Mouse (Mus musculus) midbrain, embryonic 11.5 days (tissue): ENCODE results near the gene Cadm2. TPM values are rescaled to one million over a fixed set of nuclear protein-coding genes. Genes with fewer than 3 reads are reported as not detected.
A peak's percentile ranks its signal among the peaks of the same experiment; 100 is the strongest.

Experiments used
- ATAC-seq: fragments of 200-750 bp; cut with Nextera tagmentation; 2 replicates; pipeline ENCODE4 v1.8.0; 2017; ENCODE audit warnings: moderate TSS enrichment, moderate library complexity; ENCODE audit not compliant: low FRiP score
- DNase-seq: peaks from one replicate; pipeline ENCODE4 v3.0.0; 2015; ENCODE audit warnings: low spot score; ENCODE audit errors: missing footprints
- H3K27ac ChIP-seq: fragments of 300-500 bp; sonication (generic); 2 replicates; pipeline ENCODE4 v1.5.1; 2014; ENCODE audit warnings: low read depth, low read length
- H3K27me3 ChIP-seq: fragments of 300-500 bp; sonication (generic); 2 replicates; pipeline ENCODE4 v1.6.1; 2014; ENCODE audit warnings: mild to moderate bottlenecking, low read length, moderate library complexity, mixed read lengths; ENCODE audit not compliant: control insufficient read depth, insufficient read depth
- H3K36me3 ChIP-seq: fragments of 300-500 bp; sonication (generic); 2 replicates; pipeline ENCODE4 v1.6.1; 2014; ENCODE audit warnings: mild to moderate bottlenecking, low read length, moderate library complexity, mixed read lengths; ENCODE audit not compliant: control insufficient read depth, insufficient read depth
- H3K4me1 ChIP-seq: fragments of 300-500 bp; sonication (generic); 2 replicates; pipeline ENCODE4 v1.6.1; 2014; ENCODE audit warnings: low read length; ENCODE audit not compliant: control insufficient read depth, insufficient read depth
- H3K4me2 ChIP-seq: fragments of 300-500 bp; sonication (generic); 2 replicates; pipeline ENCODE4 v1.6.1; 2014; ENCODE audit warnings: mild to moderate bottlenecking, moderate library complexity
- H3K4me3 ChIP-seq: fragments of 300-500 bp; sonication (generic); 2 replicates; pipeline ENCODE4 v1.5.1; 2014; ENCODE audit warnings: low read depth, low read length
- H3K9ac ChIP-seq: fragments of 300-500 bp; sonication (generic); 2 replicates; pipeline ENCODE4 v1.6.1; 2014; ENCODE audit warnings: low read length
- H3K9me3 ChIP-seq: fragments of 300-500 bp; sonication (generic); 2 replicates; pipeline ENCODE4 v1.6.1; 2016; ENCODE audit warnings: low read length; ENCODE audit not compliant: control insufficient read depth
- WGBS: fragments of 180-500 bp; shearing (Covaris S2); extraction: QIAGEN DNeasy Blood & Tissue Kit; methylation state at CpG from one replicate; pipeline ENCODE4 v1.1.7; 2014; 5-methylcytosine and 5-hydroxymethylcytosine counted together
- polyA plus RNA-seq: library from polyadenylated mRNA; unstranded; fragments of >200 nt; fragmentation: Nextera tagmentation; extraction: Ambion mirVana; gene quantifications from 2 replicates; pipeline ENCODE4 v1.2.1, GENCODE M21; 2014

Gene Cadm2
- polyA plus RNA-seq, 1 experiment from 2014 or later: 2.0 TPM

- H3K9ac ChIP-seq: no peak overlapping the region
- no peak overlapping the region for H3K4me2 ChIP-seq
- no peak overlapping the region for H3K4me3 ChIP-seq
- H3K27me3 ChIP-seq: no peaks in the 10 kb centered on the region
- WGBS: 92% methylated on average over 12 of the region's 12 CpGs
- H3K9me3 ChIP-seq: no peaks in the 10 kb centered on the region
- no peak for ATAC-seq
- DNase-seq: no peak
- no peaks in the 10 kb centered on the region for H3K4me1 ChIP-seq
- H3K36me3 ChIP-seq: no peaks in the 10 kb centered on the region
- no peak overlapping the region for H3K27ac ChIP-seq
Measured at GRCm38 (mm10) chr16:66919889-66920402, 700.8 kb downstream of the Cadm2 start.

- no peak for ATAC-seq
- Histone ChIP-seq H3K36me3 (no peaks in the 10 kb centered on the region), H3K9me3 (no peaks in the 10 kb centered on the region), H3K27ac (no peak overlapping the region), H3K27me3 (no peaks in the 10 kb centered on the region), H3K4me3 (no peak overlapping the region), H3K4me1 (no peaks in the 10 kb centered on the region), H3K9ac (no peak overlapping the region), H3K4me2 (no peak overlapping the region)
- DNase-seq: no peak
- 92% methylated on average over 3 of the region's 3 CpGs for WGBS
Measured at GRCm38 (mm10) chr16:66901801-66902200, 718.9 kb downstream of the Cadm2 start.

- no peak for DNase-seq
Measured at GRCm38 (mm10) chr16:66900664-66901063, 720.0 kb downstream of the Cadm2 start.

GRCm38 (mm10) chr16:66892359-66892758, 728.3 kb downstream of the Cadm2 start:
- H3K9me3 ChIP-seq: no peaks in the 10 kb centered on the region
- WGBS: 89% methylated on average over 6 of the region's 6 CpGs
- no peak overlapping the region for H3K27ac ChIP-seq
- H3K9ac ChIP-seq: no peak overlapping the region
- DNase-seq (no peak), ATAC-seq (no peak)
- H3K4me2 ChIP-seq: no peak overlapping the region
- H3K36me3 ChIP-seq: no peaks in the 10 kb centered on the region
- no peaks in the 10 kb centered on the region for H3K27me3 ChIP-seq
- no peak overlapping the region for H3K4me3 ChIP-seq
- H3K4me1 ChIP-seq: no peaks in the 10 kb centered on the region

More at GRCm38 (mm10) chr16:66900664-66901063, 720.0 kb downstream of the Cadm2 start:
- ATAC-seq: peak; percentile 76; the same call in 1 of the 2 replicates
- no peaks in the 10 kb centered on the region for H3K36me3 ChIP-seq
- no peak overlapping the region for H3K27ac ChIP-seq
- WGBS: 69% methylated on average over 4 of the region's 4 CpGs
- no peaks in the 10 kb centered on the region for H3K9me3 ChIP-seq
- no peak overlapping the region for H3K9ac ChIP-seq
- H3K27me3 ChIP-seq: no peaks in the 10 kb centered on the region
- no peak overlapping the region for H3K4me3 ChIP-seq
- H3K4me1 ChIP-seq: no peaks in the 10 kb centered on the region
- no peak overlapping the region for H3K4me2 ChIP-seq

GRCm38 (mm10) chr16:66891559-66892247, 729.0 kb downstream of the Cadm2 start:
- Histone ChIP-seq H3K27ac (no peak overlapping the region), H3K9ac (no peak overlapping the region), H3K36me3 (no peaks in the 10 kb centered on the region), H3K27me3 (no peaks in the 10 kb centered on the region), H3K4me1 (no peaks in the 10 kb centered on the region), H3K4me2 (no peak overlapping the region), H3K9me3 (no peaks in the 10 kb centered on the region), H3K4me3 (no peak overlapping the region)
- no peak for ATAC-seq
- no peak for DNase-seq
- WGBS: 71% methylated on average over 6 of the region's 6 CpGs

GRCm38 (mm10) chr16:66889907-66890306, 730.8 kb downstream of the Cadm2 start:
- H3K27me3 ChIP-seq: no peaks in the 10 kb centered on the region
- H3K4me1 ChIP-seq: no peaks in the 10 kb centered on the region
- no peak overlapping the region for H3K4me2 ChIP-seq
- no peak overlapping the region for H3K4me3 ChIP-seq
- 95% methylated on average over 8 of the region's 8 CpGs for WGBS
- H3K9me3 ChIP-seq: no peaks in the 10 kb centered on the region
- no peak overlapping the region for H3K27ac ChIP-seq
- H3K36me3 ChIP-seq: no peaks in the 10 kb centered on the region
- DNase-seq (no peak), ATAC-seq (no peak)
- no peak overlapping the region for H3K9ac ChIP-seq

- no peak overlapping the region for H3K4me2 ChIP-seq
- no peak overlapping the region for H3K4me3 ChIP-seq
- no peaks in the 10 kb centered on the region for H3K36me3 ChIP-seq
- H3K9ac ChIP-seq: no peak overlapping the region
- H3K9me3 ChIP-seq: no peaks in the 10 kb centered on the region
- no peak overlapping the region for H3K27ac ChIP-seq
- H3K4me1 ChIP-seq: no peaks in the 10 kb centered on the region
- DNase-seq (no peak), ATAC-seq (no peak)
- 61% methylated on average over 3 of the region's 3 CpGs for WGBS
- no peaks in the 10 kb centered on the region for H3K27me3 ChIP-seq
Measured at GRCm38 (mm10) chr16:66882597-66882996, 738.1 kb downstream of the Cadm2 start.

- Histone ChIP-seq H3K36me3 (no peaks in the 10 kb centered on the region), H3K4me1 (no peaks in the 10 kb centered on the region), H3K9me3 (no peaks in the 10 kb centered on the region), H3K27ac (no peak overlapping the region), H3K9ac (no peak overlapping the region), H3K27me3 (no peaks in the 10 kb centered on the region), H3K4me3 (no peak overlapping the region), H3K4me2 (no peak overlapping the region)
- no peak for ATAC-seq
- no peak for DNase-seq
- 84% methylated on average over 3 of the region's 3 CpGs for WGBS
Measured at GRCm38 (mm10) chr16:66871201-66871600, 749.5 kb downstream of the Cadm2 start.

GRCm38 (mm10) chr16:66851047-66851446, 769.7 kb downstream of the Cadm2 start:
- DNase-seq: no peak
- H3K27ac ChIP-seq: no peak overlapping the region
- no peak overlapping the region for H3K4me2 ChIP-seq
- H3K4me1 ChIP-seq: no peaks in the 10 kb centered on the region
- ATAC-seq: no peak
- no peaks in the 10 kb centered on the region for H3K27me3 ChIP-seq
- H3K9me3 ChIP-seq: no peaks in the 10 kb centered on the region
- no peak overlapping the region for H3K4me3 ChIP-seq
- H3K36me3 ChIP-seq: no peaks in the 10 kb centered on the region
- H3K9ac ChIP-seq: no peak overlapping the region
- WGBS: 85% methylated on average over 3 of the region's 3 CpGs
